Mouse (Mus musculus): ENCODE results near the gene Sept3.

Gene Sept3

DNA sequence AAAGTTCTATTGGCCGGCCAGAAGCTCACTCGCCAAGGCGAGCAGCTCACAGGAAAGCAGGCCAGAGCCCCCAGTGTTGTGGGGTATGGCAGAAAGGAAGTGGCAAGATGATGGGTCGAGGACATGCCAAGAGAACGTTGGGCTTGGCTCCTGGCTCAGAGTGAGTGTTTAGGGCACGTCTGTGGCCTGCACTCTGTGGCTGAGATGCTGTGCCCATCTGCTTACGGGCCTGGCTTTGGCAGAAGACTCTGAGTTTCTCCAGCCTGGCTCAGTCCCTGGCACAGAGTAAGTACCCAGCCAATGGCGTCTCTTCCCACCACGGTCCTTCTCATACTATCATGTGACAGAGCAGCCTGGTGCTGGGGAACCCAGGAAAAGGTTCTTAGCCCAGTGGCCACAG lies 5.9 kb upstream of the Sept3 start:
- in situ Hi-C loops (cut with MboI; ENCODE audit: low sequenced_read_pairs), result no loop called here

DNA sequence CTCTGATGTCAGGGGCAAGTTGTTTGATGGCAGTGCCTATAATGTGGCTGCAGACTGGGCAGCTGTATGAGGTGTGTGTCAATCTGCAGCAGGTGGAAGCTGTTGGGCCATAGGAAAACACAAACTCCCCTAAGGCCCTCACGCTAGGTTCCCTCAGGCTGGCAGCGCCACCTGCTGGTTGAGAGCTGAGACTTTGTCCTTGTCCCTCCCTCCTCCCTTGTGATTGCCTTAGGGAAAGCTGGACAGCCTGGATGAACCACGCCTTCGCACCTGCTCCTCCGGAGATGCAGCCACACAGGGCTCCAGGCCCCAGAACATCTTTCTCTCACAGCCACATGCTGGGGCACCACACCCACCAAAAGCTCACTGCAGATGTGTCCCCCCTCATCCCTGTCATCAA lies 3.5 kb upstream of the Sept3 start:
- in situ Hi-C loops (cut with MboI; ENCODE audit: low sequenced_read_pairs), result no loop called here

GRCm38 (mm10) chr15:82272295-82272694 lies 2.4 kb upstream of the Sept3 start:
- in situ Hi-C loops (cut with MboI; ENCODE audit: low sequenced_read_pairs), result no loop called here

GRCm38 (mm10) chr15:82274927-82275901 lies 521 bp downstream of the Sept3 start:
- in situ Hi-C loops (cut with MboI; ENCODE audit: low sequenced_read_pairs), result loop anchor here (25.0 kb wide), 1 partner anchor 512 kb away; the partner anchor contains the start of gene Cyp2d26

- in situ Hi-C loops (cut with MboI; ENCODE audit: low sequenced_read_pairs), result loop anchor here (25.0 kb wide), 1 partner anchor 510 kb away; the partner anchor contains the start of gene Cyp2d26
Measured at GRCm38 (mm10) chr15:82277591-82277990, 2.9 kb downstream of the Sept3 start.

GRCm38 (mm10) chr15:82280638-82281037 lies 5.9 kb downstream of the Sept3 start:
- in situ Hi-C loops (cut with MboI; ENCODE audit: low sequenced_read_pairs), result loop anchor here (25.0 kb wide), 1 partner anchor 507 kb away; the partner anchor contains the start of gene Cyp2d26

GRCm38 (mm10) chr15:82286157-82286556 lies 11.5 kb downstream of the Sept3 start:
- in situ Hi-C loops (cut with MboI; ENCODE audit: low sequenced_read_pairs), result loop anchor here (25.0 kb wide), 1 partner anchor 501 kb away; the partner anchor contains the start of gene Cyp2d26

DNA sequence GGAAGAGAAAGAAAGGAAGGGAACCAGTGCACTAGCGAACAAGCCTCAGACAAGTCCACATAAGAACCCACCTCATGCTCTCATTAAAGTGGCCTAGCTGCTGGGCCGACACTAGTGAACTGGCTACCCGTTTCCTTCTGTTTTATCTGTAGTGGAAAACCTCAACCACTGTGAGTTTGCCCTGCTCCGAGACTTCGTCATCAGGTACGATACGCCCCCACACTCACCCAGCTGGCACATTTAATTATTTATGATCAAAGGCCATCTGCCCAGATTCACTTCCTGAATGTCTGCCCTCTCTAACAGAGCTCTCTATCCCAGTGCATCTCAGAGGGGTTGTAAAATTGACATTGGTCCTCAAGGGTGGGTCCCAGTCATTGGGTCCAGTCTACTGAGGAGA lies 15.6 kb downstream of the Sept3 start:
- in situ Hi-C loops (cut with MboI; ENCODE audit: low sequenced_read_pairs), result loop anchor here (25.0 kb wide), 1 partner anchor 497 kb away; the partner anchor contains the start of gene Cyp2d26

GRCm38 (mm10) chr15:82292851-82293250 lies 18.2 kb downstream of the Sept3 start:
- in situ Hi-C loops (cut with MboI; ENCODE audit: low sequenced_read_pairs), result loop anchor here (25.0 kb wide), 1 partner anchor 494 kb away; the partner anchor contains the start of gene Cyp2d26

DNA sequence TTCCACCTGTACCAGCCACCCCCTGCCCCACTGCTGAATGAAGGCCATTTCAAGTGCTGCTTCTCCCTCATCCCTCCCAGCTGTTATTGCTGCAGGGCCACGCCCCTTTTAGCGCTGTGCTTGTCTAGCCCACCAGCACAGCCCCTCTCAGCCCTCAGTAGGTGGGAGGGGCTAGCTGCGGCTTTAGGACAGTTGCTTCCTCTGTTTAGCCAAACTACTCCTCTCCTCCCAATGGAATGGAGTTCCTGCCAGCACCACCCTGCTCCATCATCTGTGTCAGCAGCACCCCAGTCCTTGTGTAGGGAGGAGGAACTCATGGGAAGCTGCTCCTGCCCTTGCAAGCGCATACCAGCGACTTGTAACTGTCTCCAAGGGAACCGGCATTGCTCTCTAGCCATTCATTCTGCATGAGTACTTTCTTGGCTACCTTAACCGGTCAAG lies 18.6 kb downstream of the Sept3 start:
- in situ Hi-C loops (cut with MboI; ENCODE audit: low sequenced_read_pairs), result loop anchor here (25.0 kb wide), 1 partner anchor 494 kb away; the partner anchor contains the start of gene Cyp2d26

DNA sequence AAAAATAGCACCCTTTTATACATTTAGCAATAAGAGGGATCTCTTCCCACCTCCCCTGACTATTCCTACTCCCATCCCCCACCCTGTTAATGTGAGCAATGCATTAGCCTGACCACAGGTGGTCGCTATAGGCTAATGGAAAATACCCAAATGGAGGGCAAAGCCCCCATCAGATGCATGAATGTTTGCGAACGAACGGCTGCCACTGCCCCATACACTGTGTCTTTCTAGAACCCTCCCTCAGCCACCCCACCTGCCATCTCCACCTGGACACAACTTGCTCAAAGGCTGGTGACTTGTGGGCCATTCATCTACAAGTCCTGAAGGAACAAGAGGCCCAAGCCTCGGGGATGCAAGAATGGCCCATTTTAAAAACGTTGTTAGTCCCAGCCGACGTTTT lies 19.4 kb downstream of the Sept3 start:
- in situ Hi-C loops (cut with MboI; ENCODE audit: low sequenced_read_pairs), result loop anchor here (25.0 kb wide), 1 partner anchor 493 kb away; the partner anchor contains the start of gene Cyp2d26

DNA sequence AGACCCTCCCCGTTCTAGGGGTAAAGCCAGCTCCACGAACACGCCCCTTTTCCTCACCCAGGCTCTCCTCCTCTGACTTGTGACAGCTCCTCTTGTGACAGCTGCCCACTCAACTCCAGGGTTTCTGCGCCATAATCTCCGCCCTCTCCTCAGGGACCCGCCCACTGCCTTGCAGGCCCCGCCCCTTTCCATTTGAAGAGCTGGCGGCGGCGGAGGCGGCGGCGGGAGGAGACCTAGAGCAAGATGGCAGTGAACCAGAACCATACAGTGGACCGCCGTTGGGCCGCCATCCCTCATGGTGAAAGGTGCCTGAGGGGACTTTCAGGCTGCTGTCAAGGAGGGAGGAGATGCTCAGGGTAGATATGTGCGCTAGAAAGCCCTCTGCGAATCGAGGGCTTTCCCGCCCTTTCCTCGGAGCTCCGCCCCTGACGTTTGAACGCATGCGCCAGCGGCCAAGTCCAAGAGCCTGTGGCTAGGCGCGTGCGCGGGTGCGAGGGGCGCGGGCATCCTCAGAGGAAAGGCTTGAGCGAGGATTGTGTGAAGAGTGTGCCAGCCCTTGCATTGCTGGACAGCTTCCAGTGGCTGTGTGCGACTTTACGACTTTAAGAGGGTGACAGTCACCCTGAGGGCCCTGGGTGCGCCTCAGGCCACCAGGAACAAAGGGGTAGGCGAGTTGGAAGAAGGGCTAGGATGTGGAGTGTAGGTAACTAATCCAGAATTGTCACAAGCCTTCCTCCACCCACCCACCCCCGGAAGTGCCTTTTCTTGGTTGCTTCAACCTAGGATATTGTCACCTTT lies 24.3 kb downstream of the Sept3 start, which contains the start of gene Wbp2nl:
Gene Wbp2nl (plus strand): TSS at position 191 of the 798 bp plus-strand sequence.
- in situ Hi-C loops (cut with MboI; ENCODE audit: low sequenced_read_pairs), result loop anchor here (25.0 kb wide), 1 partner anchor 488 kb away; the partner anchor contains the start of gene Cyp2d26

GRCm38 (mm10) chr15:82307107-82307506 lies 32.4 kb downstream of the Sept3 start:
- in situ Hi-C loops (cut with MboI; ENCODE audit: low sequenced_read_pairs), result no loop called here

DNA sequence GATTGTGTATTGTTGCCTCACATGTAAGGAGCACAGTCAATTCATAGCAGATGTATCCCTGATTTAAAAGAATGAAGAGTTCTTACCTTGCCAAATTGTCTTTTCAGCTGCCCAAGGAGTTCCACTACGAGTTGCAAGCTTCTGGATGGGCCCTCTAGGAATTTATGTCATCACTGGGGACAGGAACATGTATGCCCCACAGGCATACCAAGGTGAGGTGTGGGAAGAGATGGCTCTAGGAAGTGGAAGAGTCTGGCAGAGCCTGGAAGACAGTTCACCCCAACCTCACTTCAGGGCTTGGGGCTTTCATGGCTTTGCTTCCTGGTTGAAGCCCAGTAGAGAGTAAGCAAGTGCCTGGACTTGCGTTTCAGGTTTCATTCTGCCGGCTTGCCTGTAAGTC lies 33.7 kb downstream of the Sept3 start:
- in situ Hi-C loops (cut with MboI; ENCODE audit: low sequenced_read_pairs), result no loop called here

GRCm38 (mm10) chr15:82317839-82318238 lies 43.1 kb downstream of the Sept3 start:
- in situ Hi-C loops (cut with MboI; ENCODE audit: low sequenced_read_pairs), result no loop called here

- in situ Hi-C loops (cut with MboI; ENCODE audit: low sequenced_read_pairs), result no loop called here
Measured at GRCm38 (mm10) chr15:82319613-82320012, 44.9 kb downstream of the Sept3 start.

DNA sequence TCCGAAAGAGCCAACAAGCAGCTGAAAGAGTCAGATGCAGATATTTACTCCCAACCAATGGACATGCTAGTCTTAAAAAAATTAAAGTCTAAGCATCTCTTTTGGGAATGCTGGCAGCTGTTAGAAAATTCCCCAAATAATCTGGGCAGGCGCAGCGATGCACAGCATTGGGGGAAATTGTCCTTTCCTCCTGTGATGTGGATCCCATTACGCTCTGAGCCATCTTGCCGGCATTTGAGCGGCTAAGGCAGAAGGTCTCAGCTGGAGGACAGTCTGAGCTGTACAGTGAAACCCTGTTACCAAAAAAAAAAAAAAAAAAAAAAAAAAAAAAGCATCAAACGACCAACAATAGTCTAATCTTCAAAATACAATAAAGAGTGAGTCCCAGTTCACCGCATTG lies 47.5 kb downstream of the Sept3 start:
- in situ Hi-C loops (cut with MboI; ENCODE audit: low sequenced_read_pairs), result no loop called here

DNA sequence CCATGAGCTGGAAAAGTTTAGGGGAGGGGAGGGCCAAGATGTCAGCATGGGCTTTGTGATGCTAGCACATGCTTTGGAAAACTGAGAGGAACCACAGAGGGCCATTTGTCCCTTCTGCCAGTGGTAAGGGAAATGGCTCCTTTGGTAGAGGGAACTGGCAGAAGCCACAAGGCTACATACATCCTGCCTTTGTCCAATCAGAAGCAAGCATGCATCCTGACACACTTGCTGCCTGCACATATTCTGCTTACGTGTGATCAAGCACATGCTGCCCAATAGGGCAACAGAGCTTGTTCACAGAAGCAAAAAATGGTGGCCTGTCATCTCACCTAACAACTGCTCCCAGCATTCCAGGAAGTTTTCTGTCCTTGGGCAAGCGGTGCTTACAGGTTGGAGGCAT lies 50.7 kb downstream of the Sept3 start:
- in situ Hi-C loops (cut with MboI; ENCODE audit: low sequenced_read_pairs), result no loop called here

GRCm38 (mm10) chr15:82335194-82335593 lies 60.5 kb downstream of the Sept3 start:
- in situ Hi-C loops (cut with MboI; ENCODE audit: low sequenced_read_pairs), result no loop called here

DNA sequence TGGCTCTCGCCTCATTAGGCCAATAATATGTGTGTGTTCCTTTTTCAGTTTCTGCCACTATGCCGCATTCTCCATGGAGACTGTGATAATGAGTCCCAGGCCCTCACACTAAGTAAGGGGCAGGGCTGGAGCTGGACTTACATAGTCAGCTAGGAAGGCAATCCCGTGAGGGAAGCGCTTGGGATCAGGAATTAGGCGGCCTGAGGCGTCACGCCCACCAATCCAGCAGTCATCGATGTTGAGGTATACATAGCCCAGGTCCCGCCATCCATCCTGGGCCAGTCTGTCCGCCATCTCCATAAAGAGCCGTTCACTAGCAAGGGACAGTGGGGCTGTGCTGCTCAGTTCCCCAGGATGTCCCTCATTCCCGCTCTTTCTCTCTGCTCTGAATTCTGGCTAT lies 61.9 kb downstream of the Sept3 start:
- in situ Hi-C loops (cut with MboI; ENCODE audit: low sequenced_read_pairs), result no loop called here

- in situ Hi-C loops (cut with MboI; ENCODE audit: low sequenced_read_pairs), result no loop called here
Measured at GRCm38 (mm10) chr15:82337875-82338274, 63.2 kb downstream of the Sept3 start.

Measured in CH12F3 (cell line).